Mouse (Mus musculus) myocyte (in vitro differentiated cells): ENCODE measurements at regions not wholly inside any gene's neighbourhood (a gene's known extent, or its start where the extent isn't known, plus 50 kb on each side); places are given as distances from the start of the nearest gene placed in this dataset.

Source experiments
- E2F4 ChIP-seq: IDR thresholded peaks from one replicate; pipeline ENCODE4 v1.6.1; 2011; ENCODE audit warnings: mild to moderate bottlenecking, control low read depth, moderate library complexity; ENCODE audit not compliant: insufficient read depth
- MAX ChIP-seq: IDR thresholded peaks from one replicate; pipeline ENCODE4 v1.6.1; 2011; ENCODE audit warnings: low read depth, mild to moderate bottlenecking, control low read depth
- MYOD1 ChIP-seq, 3 experiments: IDR thresholded peaks; one replicate each; pipeline ENCODE4 v1.6.1; 2011; ENCODE audit warnings: control low read depth in 2 of 3, low read depth in 2 of 3, mild to moderate bottlenecking in 2 of 3, moderate library complexity in 1 of 3; ENCODE audit not compliant: insufficient read length in 2 of 3, control insufficient read depth in 1 of 3
- POLR2A ChIP-seq: IDR thresholded peaks from one replicate; pipeline ENCODE4 v1.6.1; 2011; ENCODE audit warnings: low read depth, mild to moderate bottlenecking, control low read depth, moderate library complexity; ENCODE audit not compliant: insufficient read length
- POLR2AphosphoS2 ChIP-seq: IDR thresholded peaks from one replicate; pipeline ENCODE4 v1.6.1; 2011; ENCODE audit warnings: low read depth, control low read depth; ENCODE audit not compliant: insufficient read length
- TCF12 ChIP-seq: IDR thresholded peaks from one replicate; pipeline ENCODE4 v1.6.1; 2011; ENCODE audit warnings: mild to moderate bottlenecking, control low read depth; ENCODE audit not compliant: poor library complexity, insufficient read depth, severe bottlenecking

DNA sequence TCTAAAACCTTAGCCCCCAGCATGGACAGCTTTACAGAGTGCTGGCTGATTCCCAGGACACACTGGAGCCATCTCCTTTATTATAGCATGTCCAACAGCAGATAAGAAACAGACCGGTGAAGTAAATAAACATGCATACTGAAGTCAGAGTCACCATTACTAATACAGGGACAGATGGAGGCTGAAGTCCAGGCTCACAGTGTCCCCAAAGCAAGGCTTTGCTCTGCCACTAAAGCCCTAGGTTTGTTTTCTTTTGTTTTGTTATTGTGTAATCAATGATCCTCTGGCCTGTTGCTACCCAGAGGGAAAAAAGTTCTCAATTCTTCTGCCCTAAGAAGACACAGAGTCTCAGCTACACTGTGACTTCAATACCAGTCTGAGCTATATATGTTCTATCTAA lies 56.2 kb upstream of the Nt5e start:
- TF ChIP-seq POLR2A (no peak), TCF12 (no peak), POLR2AphosphoS2 (no peak), MYOD1 (IDR thresholded peaks at IDR 0.05; ENCODE audit: control insufficient read depth in 1 of 3, insufficient read length in 2 of 3, low read depth in 2 of 3) (no peak), E2F4 (no peak), MAX (no peak)
